Mouse (Mus musculus) ovary, postnatal 10 days (tissue): Measurements from ENCODE around the gene Cep290.

Experiments
- DNase-seq: peaks from one replicate; pipeline ENCODE4 v3.0.0; 2022; ENCODE audit warnings: low spot score

The Cep290 gene

GRCm38 (mm10) chr10:100590323-100590722 is 103.0 kb downstream of the Cep290 start, which contains the start of the genes 4930430F08Rik and 1700017N19Rik:
4930430F08Rik (minus strand) TSS chr10:100590423.
1700017N19Rik (plus strand) TSS chr10:100590484.
- no peak for DNase-seq

GRCm38 (mm10) chr10:100598339-100598738 is 111.0 kb downstream of the Cep290 start:
- no peak for DNase-seq

GRCm38 (mm10) chr10:100603511-100603910 is 116.2 kb downstream of the Cep290 start:
- DNase-seq, result no peak

GRCm38 (mm10) chr10:100604254-100604653 is 116.9 kb downstream of the Cep290 start:
- no peak for DNase-seq

- no peak for DNase-seq
These were observed 130.0 kb downstream of the Cep290 start for GRCm38 (mm10) chr10:100617233-100617903.

GRCm38 (mm10) chr10:100619474-100619873 is 132.1 kb downstream of the Cep290 start:
- DNase-seq, result no peak

GRCm38 (mm10) chr10:100620040-100620439 is 132.7 kb downstream of the Cep290 start:
- no peak for DNase-seq

GRCm38 (mm10) chr10:100622494-100622893 is 135.1 kb downstream of the Cep290 start:
- DNase-seq, result no peak
